Mouse (Mus musculus): Measurements from ENCODE around the gene Cep131. TPM values are rescaled to one million over a fixed set of nuclear protein-coding genes. Genes with fewer than 3 reads are reported as not detected.

Cep131 gene
- polyA plus RNA-seq, 1 experiment from 2014 or later = 3.1 TPM

- H3K27me3 ChIP-seq (ENCODE audit: insufficient read depth, low read length) = 0 out of 2 replicates have a peak, but pooled peaks cover 2% of the 10 kb centered on the region
- peaks cover 6% of the 10 kb centered on the region for H3K36me3 ChIP-seq (replicated peaks; ENCODE audit: insufficient read depth, low read length)
- H3K27ac ChIP-seq (ENCODE audit: low read depth) = no peak overlapping the region
- peak overlapping the region; percentile 100 for H3K4me2 ChIP-seq (ENCODE audit: low read depth, low read length)
- peak overlapping the region; percentile 95 for H3K4me3 ChIP-seq (ENCODE audit: low read depth, low read length)
- peaks cover 11% of the 10 kb centered on the region for H3K4me1 ChIP-seq (ENCODE audit: insufficient read depth)
- peak; percentile 48 for DNase-seq
- H3K9ac ChIP-seq (replicated peaks) = peak overlapping the region; percentile 83
- peak; percentile 58 for ATAC-seq
- WGBS (ENCODE audit: insufficient replicate concordance) = 1% methylated on average over 25 of the region's 25 CpGs
- TF ChIP-seq CTCF (IDR thresholded peaks at IDR 0.05; ENCODE audit: low read depth) = no peak
- TF ChIP-seq EP300 (IDR thresholded peaks at IDR 0.05; ENCODE audit: low read depth) = no peak
- no peaks in the 10 kb centered on the region for H3K9me3 ChIP-seq (ENCODE audit: low read length)
These were observed 568 bp downstream of the Cep131 start for GRCm38 (mm10) chr11:120085891-120086627.

GRCm38 (mm10) chr11:120080282-120080681 lies 6.3 kb downstream of the Cep131 start:
- Histone ChIP-seq H3K4me3 (ENCODE audit: low read depth, low read length) (no peak overlapping the region), H3K9ac (replicated peaks) (no peak overlapping the region), H3K36me3 (replicated peaks; ENCODE audit: insufficient read depth, low read length) (peaks cover 5% of the 10 kb centered on the region), H3K4me2 (ENCODE audit: low read depth, low read length) (no peak overlapping the region), H3K4me1 (ENCODE audit: insufficient read depth) (0 out of 2 replicates have a peak, but pooled peaks cover under 1% of the 10 kb centered on the region), H3K27ac (ENCODE audit: low read depth) (no peak overlapping the region), H3K9me3 (ENCODE audit: low read length) (no peaks in the 10 kb centered on the region), H3K27me3 (ENCODE audit: insufficient read depth, low read length) (no peaks in the 10 kb centered on the region)
- DNase-seq (no peak), ATAC-seq (no peak)
- TF ChIP-seq EP300 (IDR thresholded peaks at IDR 0.05; ENCODE audit: low read depth) (no peak), CTCF (IDR thresholded peaks at IDR 0.05; ENCODE audit: low read depth) (no peak)
- 81% methylated on average over 6 of the region's 6 CpGs for WGBS (ENCODE audit: insufficient replicate concordance)

- Histone ChIP-seq H3K4me2 (ENCODE audit: low read depth, low read length) (no peak overlapping the region), H3K36me3 (replicated peaks; ENCODE audit: insufficient read depth, low read length) (peaks cover 5% of the 10 kb centered on the region), H3K9ac (replicated peaks) (no peak overlapping the region), H3K27me3 (ENCODE audit: insufficient read depth, low read length) (no peaks in the 10 kb centered on the region), H3K9me3 (ENCODE audit: low read length) (no peaks in the 10 kb centered on the region), H3K4me3 (ENCODE audit: low read depth, low read length) (no peak overlapping the region), H3K27ac (ENCODE audit: low read depth) (no peak overlapping the region), H3K4me1 (ENCODE audit: insufficient read depth) (no peaks in the 10 kb centered on the region)
- no peak for ATAC-seq
- TF ChIP-seq CTCF (IDR thresholded peaks at IDR 0.05; ENCODE audit: low read depth) (no peak), EP300 (IDR thresholded peaks at IDR 0.05; ENCODE audit: low read depth) (no peak)
- WGBS (ENCODE audit: insufficient replicate concordance) = 71% methylated on average over 3 of the region's 3 CpGs
- DNase-seq = no peak
These were observed 10.4 kb downstream of the Cep131 start for GRCm38 (mm10) chr11:120076191-120076590.

GRCm38 (mm10) chr11:120072986-120073647 lies 13.5 kb downstream of the Cep131 start:
- peak; percentile 37; the same call in 1 of the 2 replicates for ATAC-seq
- Histone ChIP-seq H3K4me3 (ENCODE audit: low read depth, low read length) (no peak overlapping the region), H3K4me2 (ENCODE audit: low read depth, low read length) (no peak overlapping the region), H3K27ac (ENCODE audit: low read depth) (no peak overlapping the region), H3K9ac (replicated peaks) (no peak overlapping the region), H3K4me1 (ENCODE audit: insufficient read depth) (no peaks in the 10 kb centered on the region), H3K27me3 (ENCODE audit: insufficient read depth, low read length) (no peaks in the 10 kb centered on the region), H3K9me3 (ENCODE audit: low read length) (no peaks in the 10 kb centered on the region), H3K36me3 (replicated peaks; ENCODE audit: insufficient read depth, low read length) (peaks cover 8% of the 10 kb centered on the region; the same call in 1 of the 2 replicates)
- no peak for DNase-seq
- WGBS (ENCODE audit: insufficient replicate concordance) = 81% methylated on average over 9 of the region's 9 CpGs
- TF ChIP-seq CTCF (IDR thresholded peaks at IDR 0.05; ENCODE audit: low read depth) (peak; percentile 46), EP300 (IDR thresholded peaks at IDR 0.05; ENCODE audit: low read depth) (no peak)

GRCm38 (mm10) chr11:120071731-120072320 lies 14.8 kb downstream of the Cep131 start:
- no peak overlapping the region for H3K27ac ChIP-seq (ENCODE audit: low read depth)
- DNase-seq (no peak), ATAC-seq (no peak)
- H3K9ac ChIP-seq (replicated peaks) = no peak overlapping the region
- H3K4me2 ChIP-seq (ENCODE audit: low read depth, low read length) = no peak overlapping the region
- peaks cover 8% of the 10 kb centered on the region; the same call in 1 of the 2 replicates for H3K36me3 ChIP-seq (replicated peaks; ENCODE audit: insufficient read depth, low read length)
- H3K4me3 ChIP-seq (ENCODE audit: low read depth, low read length) = no peak overlapping the region
- H3K27me3 ChIP-seq (ENCODE audit: insufficient read depth, low read length) = no peaks in the 10 kb centered on the region
- WGBS (ENCODE audit: insufficient replicate concordance) = 75% methylated on average over 7 of the region's 7 CpGs
- H3K4me1 ChIP-seq (ENCODE audit: insufficient read depth) = no peaks in the 10 kb centered on the region
- no peaks in the 10 kb centered on the region for H3K9me3 ChIP-seq (ENCODE audit: low read length)
- TF ChIP-seq CTCF (IDR thresholded peaks at IDR 0.05; ENCODE audit: low read depth) (no peak), EP300 (IDR thresholded peaks at IDR 0.05; ENCODE audit: low read depth) (no peak)

GRCm38 (mm10) chr11:120071065-120071464 lies 15.6 kb downstream of the Cep131 start:
- peaks cover 7% of the 10 kb centered on the region; the same call in 1 of the 2 replicates for H3K36me3 ChIP-seq (replicated peaks; ENCODE audit: insufficient read depth, low read length)
- H3K4me1 ChIP-seq (ENCODE audit: insufficient read depth) = no peaks in the 10 kb centered on the region
- TF ChIP-seq EP300 (IDR thresholded peaks at IDR 0.05; ENCODE audit: low read depth) (no peak), CTCF (IDR thresholded peaks at IDR 0.05; ENCODE audit: low read depth) (no peak)
- peak; percentile 34 for ATAC-seq
- H3K27me3 ChIP-seq (ENCODE audit: insufficient read depth, low read length) = no peaks in the 10 kb centered on the region
- no peak overlapping the region for H3K4me3 ChIP-seq (ENCODE audit: low read depth, low read length)
- no peak overlapping the region for H3K27ac ChIP-seq (ENCODE audit: low read depth)
- no peak overlapping the region for H3K4me2 ChIP-seq (ENCODE audit: low read depth, low read length)
- WGBS (ENCODE audit: insufficient replicate concordance) = 75% methylated on average over 12 of the region's 12 CpGs
- no peak for DNase-seq
- no peak overlapping the region for H3K9ac ChIP-seq (replicated peaks)
- no peaks in the 10 kb centered on the region for H3K9me3 ChIP-seq (ENCODE audit: low read length)

Data from liver, postnatal 0 days (tissue).